Mouse (Mus musculus) left cerebral cortex, postnatal 25 days (tissue): ENCODE results near the gene Ctbp2. TPM values are rescaled to one million over a fixed set of nuclear protein-coding genes. Genes with fewer than 3 reads are reported as not detected.
A peak's percentile ranks its signal among the peaks of the same experiment; 100 is the strongest.

Experiments
- DNase-seq, 2 experiments: peaks; one replicate each; pipeline ENCODE4 v3.0.0; 2022; ENCODE audit warnings: low spot score in 2 of 2, mixed read lengths in 1 of 2
- intact Hi-C: fragments of 180-260 bp; cut with DNase I; formaldehyde crosslinking; loops from one replicate; pipeline ENCODE4 v1.15.1; 2025
- total RNA-seq, 2 experiments: library from RNA; stranded (reverse); gene quantifications; 2 replicates each; pipeline ENCODE4 v1.2.3; 2021

Ctbp2 gene
- total RNA-seq, 2 experiments from 2014 or later, result 23.3 to 24.3 TPM

- no peak for DNase-seq
- intact Hi-C loops, result no loop called here
Measured at GRCm38 (mm10) chr7:133015416-133016070, 108.6 kb downstream of the Ctbp2 start.

DNA sequence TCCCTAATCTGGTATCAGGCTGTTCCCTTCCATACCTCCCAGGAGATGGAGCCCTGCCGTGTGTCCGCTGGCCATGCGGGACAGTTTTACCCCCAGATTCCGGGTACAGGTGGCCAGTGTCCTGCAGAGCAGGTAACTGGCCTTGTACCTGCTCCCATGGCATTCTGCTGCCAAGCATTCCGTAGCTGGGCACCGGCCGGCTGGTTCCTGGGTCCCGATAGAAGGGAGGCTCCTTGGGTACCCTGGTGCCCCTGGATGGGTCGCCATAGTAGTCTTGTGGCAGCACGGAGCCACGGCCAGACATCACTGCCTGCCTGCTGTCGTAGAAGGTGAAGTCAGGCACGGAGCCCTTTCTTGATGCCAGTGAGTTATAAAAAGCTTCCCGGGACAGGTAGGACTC, 109.5 kb downstream of the Ctbp2 start:
- intact Hi-C loops, result no loop called here
- no peak for DNase-seq

DNA sequence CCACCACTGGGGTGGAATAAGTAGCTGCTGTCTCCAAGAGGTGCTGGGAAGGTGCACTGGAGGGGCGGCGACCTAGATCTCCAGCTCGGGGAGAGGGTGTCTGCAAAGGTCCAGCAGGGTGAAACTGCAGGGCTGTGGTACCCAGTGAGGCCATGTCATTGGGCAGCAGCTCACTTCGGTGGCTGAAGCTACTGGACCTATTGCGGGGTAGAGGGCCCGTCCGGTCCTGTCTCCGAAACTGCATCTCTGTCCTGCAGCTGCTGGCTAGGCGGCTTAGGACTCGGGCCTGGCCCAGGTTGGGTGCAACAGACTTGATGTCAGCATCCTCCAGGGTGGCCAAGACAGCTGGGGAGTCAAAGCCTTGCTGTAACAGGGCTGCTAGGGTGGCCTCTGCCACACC, 110.2 kb downstream of the Ctbp2 start:
- intact Hi-C loops, result no loop called here
- no peak for DNase-seq

- peak; percentile 50 to 93 for DNase-seq
- intact Hi-C loops, result no loop called here
Measured at GRCm38 (mm10) chr7:133012637-133013366, 111.4 kb downstream of the Ctbp2 start.

GRCm38 (mm10) chr7:133011611-133012010, 112.5 kb downstream of the Ctbp2 start:
- intact Hi-C loops, result no loop called here
- no peak for DNase-seq

DNA sequence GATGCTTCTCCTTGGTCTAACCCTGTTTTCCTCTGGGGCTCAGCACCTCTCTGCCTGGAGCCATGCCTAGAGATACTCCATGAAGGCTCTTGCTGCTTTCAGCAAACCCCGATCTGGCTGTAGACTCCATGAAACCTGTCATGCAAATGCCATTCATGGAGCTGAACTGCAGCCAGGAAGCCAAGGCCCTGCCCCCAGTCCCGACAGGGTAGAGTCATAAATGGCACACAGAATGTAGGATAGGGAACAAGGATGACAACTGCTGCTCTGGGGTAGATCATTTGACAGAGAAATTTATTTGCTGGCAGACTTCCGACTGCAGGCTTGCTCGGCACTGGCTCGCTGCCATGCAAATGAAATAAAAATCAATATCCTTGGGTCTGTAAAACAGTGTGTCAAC, 113.0 kb downstream of the Ctbp2 start:
- intact Hi-C loops, result no loop called here
- peak; percentile 24 to 36 for DNase-seq

DNA sequence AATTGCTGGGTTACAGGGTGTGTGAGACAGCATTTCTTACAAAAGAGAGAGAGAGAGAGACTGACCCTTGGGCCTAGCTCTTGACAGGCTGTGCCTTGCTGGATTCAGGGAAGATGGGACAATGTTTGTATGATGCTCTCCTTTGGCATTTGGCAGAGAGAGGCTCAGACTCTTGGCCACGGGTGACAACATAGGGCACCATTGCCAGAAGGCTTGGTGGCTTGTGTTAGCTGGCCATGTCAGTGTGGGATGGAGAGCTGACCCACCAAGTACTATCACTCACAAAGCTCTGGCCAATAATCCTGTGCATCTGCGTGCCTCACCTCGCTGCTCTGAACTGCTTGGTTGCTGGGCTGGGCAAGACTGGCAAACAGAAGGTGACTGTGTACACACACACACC, 113.7 kb downstream of the Ctbp2 start:
- no peak for DNase-seq
- intact Hi-C loops, result no loop called here

DNA sequence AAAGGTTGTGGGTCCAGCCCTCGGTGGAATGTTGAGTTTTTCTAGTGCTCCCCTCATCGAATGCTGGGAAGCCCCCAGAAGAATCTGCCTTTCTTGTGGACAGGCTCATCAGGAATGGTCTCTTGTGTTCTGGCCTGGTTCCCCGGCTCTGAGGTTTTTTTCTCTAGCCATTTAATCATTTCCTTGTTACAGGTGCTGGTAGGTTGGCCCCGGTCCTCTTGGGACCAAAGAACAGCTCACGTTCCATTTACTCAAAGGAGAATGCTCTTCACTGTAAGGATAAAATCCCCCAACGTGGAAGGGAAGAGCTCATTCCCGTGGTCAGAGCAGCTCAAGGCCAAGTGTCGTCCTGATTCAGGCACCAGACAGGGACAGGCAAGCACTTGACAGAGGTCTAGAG, 114.5 kb downstream of the Ctbp2 start:
- no peak for DNase-seq
- intact Hi-C loops, result no loop called here

DNA sequence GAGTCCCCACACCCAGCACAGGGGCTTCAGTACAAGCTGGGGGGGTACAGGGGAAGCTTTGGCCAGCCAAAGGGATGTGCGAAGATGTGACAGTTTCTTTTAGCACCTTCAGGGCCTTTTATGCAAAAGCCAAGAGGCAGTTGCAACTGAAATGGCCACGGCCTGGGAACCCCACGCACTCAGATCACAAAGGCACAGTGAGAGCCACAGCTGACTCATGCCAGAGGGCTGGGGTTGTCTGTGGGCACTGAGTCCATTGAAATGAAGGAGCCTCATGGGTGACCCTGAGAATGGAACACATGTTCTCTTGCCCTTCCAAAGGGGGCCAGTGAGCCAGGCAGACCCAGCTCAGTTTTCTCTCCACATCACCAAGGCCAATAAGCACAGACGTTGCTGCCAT, 115.5 kb downstream of the Ctbp2 start:
- DNase-seq, result no peak
- intact Hi-C loops, result no loop called here

- peak in 1 of 2 experiments; percentile 28 for DNase-seq
- intact Hi-C loops, result no loop called here
Measured at GRCm38 (mm10) chr7:133007343-133007742, 116.8 kb downstream of the Ctbp2 start.

DNA sequence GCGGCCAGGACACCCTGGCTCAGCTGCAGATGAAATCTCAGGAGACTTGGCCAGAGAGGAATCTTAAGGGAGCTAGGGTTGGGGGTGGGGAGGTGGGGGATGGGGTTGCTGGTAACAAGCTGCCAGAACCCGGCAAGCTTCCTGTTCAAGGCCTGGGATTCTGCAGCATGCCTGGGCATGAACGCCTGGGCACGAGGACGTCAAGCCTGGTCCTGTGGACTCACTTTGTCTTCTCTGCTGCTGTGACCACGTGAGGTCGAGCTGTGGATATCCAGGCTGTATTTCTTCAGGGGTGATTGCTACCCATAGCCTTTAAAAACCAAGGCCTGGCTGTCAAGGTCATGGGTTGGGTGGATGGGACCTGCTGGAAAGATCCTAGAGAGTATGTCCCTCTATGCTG, 118.4 kb downstream of the Ctbp2 start:
- no peak for DNase-seq
- intact Hi-C loops, result no loop called here

GRCm38 (mm10) chr7:133003421-133003820, 120.7 kb downstream of the Ctbp2 start:
- intact Hi-C loops, result loop anchor here (1.0 to 5.0 kb wide), 2 partner anchors 121 to 349 kb away; no protein-coding TSS in a partner anchor
- DNase-seq, result peak; percentile 88 to 93

- intact Hi-C loops, result loop anchor here (5.0 kb wide), 1 partner anchor 120 kb away; no protein-coding TSS in a partner anchor
- no peak for DNase-seq
Measured at GRCm38 (mm10) chr7:133002271-133002670, 121.9 kb downstream of the Ctbp2 start.

- DNase-seq, result no peak
- intact Hi-C loops, result loop anchor here (5.0 kb wide), 1 partner anchor 119 kb away; no protein-coding TSS in a partner anchor
Measured at GRCm38 (mm10) chr7:133001388-133001787, 122.8 kb downstream of the Ctbp2 start.

DNA sequence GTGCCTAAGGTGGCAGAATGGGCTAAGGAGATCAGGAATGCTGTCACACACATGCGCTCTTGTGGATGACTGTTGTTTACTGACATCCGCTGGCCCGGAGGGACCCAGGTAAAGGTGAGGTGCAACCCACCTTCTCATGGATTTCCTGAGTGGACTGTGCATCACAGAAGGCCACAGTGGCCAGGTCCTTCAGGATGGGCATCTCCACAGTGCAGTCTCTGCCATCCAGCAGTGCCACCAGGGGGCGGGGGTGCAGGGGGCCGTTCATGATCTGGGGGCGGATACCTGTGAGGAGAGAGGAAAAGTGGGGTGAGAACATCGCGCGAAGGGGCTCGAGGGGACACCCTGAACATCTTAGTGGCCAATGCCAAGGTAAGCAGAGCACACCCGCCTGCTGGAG, 125.1 kb downstream of the Ctbp2 start:
- intact Hi-C loops, result no loop called here
- no peak for DNase-seq

- intact Hi-C loops, result no loop called here
- no peak for DNase-seq
Measured at GRCm38 (mm10) chr7:132998639-132999038, 125.5 kb downstream of the Ctbp2 start.

DNA sequence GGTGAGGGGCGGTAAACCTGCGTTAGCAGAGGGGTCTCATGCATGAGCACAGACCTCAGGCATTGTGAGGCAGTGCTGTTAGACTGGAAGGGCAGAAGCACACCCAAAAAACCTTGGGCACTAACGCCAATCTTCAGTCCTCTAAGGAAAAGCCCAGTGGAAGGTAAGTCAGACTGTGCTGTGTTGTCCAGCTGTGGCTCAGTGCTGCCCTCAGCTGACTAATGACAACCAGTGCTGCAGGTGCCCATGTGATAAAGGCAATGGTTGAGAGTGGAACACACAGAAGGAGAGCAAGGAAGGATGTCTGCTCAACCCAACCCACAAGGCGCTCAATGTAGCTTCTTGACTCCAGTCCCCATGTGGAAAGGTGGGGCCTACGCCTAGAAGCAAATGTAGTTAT, 127.8 kb downstream of the Ctbp2 start:
- intact Hi-C loops, result no loop called here
- DNase-seq, result peak in 1 of 2 experiments; percentile 55

DNA sequence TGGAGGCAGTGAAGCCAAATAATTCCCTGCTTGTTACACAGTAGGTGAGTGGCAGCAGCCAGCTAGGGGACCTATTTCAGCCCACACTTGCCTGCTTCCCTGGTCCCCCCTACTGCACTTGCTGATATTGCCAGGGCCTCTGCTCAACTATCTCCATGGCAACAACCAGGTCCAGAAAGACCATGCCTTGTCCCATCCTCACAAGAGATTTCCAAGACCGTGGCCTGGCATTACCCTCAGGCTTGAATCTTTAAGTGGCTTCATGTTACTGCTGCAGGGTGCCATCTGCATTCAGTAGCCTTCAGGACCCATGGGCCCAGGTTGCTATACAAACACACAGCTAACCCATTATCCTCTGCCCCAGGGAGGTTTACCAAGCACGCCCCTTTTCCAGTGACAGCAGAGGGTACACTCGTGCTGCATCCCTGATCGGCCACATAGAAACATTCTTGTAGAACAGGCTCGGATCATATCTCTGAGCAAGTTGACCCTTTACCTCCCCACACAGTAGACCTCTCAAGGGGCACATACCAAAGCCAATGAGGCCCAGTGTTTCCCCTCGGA, 129.4 kb downstream of the Ctbp2 start:
- DNase-seq, result no peak
- intact Hi-C loops, result no loop called here

- DNase-seq, result peak in 1 of 2 experiments; percentile 29
Measured at GRCm38 (mm10) chr7:132994120-132994519, 130.0 kb downstream of the Ctbp2 start.

DNA sequence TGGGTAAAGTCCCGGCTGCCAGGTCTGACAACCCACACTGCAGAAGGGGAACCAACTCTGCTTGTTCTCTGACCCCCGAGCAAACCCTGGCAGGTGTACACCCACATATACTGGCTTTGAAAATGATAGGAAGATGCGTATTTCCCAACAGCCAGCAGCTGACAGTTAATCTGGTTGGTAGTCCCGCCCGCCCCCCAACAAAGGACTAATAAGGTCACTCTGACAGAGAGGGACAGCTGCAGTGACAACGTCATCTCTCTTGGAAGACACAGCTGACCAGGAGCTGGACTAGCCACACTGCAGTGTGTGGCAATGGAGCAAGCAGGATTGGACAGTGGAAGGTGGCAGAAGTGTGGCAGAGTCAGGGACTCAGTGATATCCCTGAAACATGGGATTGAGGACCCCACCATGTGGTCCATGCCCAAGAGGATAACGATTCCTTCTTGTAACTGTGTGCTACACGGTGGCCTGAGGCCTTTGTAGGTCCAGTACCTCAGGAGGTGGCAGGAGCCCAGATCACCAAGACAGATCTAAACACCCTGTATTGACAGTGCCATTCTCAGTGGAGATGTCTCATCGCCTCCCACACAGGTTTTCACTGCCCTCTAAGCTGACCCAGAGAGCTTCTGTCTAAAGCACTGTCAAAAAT, 131.1 kb downstream of the Ctbp2 start:
- intact Hi-C loops, result no loop called here
- DNase-seq, result no peak

More at GRCm38 (mm10) chr7:132994120-132994519, 130.0 kb downstream of the Ctbp2 start:
- intact Hi-C loops, result no loop called here
